Mouse (Mus musculus): ENCODE data around the gene Limd1.
A peak's percentile ranks its signal among the peaks of the same experiment; 100 is the strongest.

The Limd1 gene

GRCm38 (mm10) chr9:123478586-123479195 lies at the start of gene Limd1:
Gene Limd1, plus strand, starts transcription at chr9:123478706.
- DNase-seq, result peak; percentile 70

GRCm38 (mm10) chr9:123429863-123430262 lies 48.6 kb upstream of the Limd1 start:
- no peak for DNase-seq

- no peak for DNase-seq
These were observed 47.5 kb upstream of the Limd1 start for GRCm38 (mm10) chr9:123430973-123431372.

- DNase-seq, result no peak
These were observed 40.3 kb upstream of the Limd1 start for GRCm38 (mm10) chr9:123438223-123438622.

GRCm38 (mm10) chr9:123440230-123441058 lies 38.1 kb upstream of the Limd1 start:
- no peak for DNase-seq

GRCm38 (mm10) chr9:123447101-123447500 lies 31.4 kb upstream of the Limd1 start:
- DNase-seq, result peak; percentile 35

GRCm38 (mm10) chr9:123448594-123448993 lies 29.9 kb upstream of the Limd1 start:
- no peak for DNase-seq

GRCm38 (mm10) chr9:123450174-123450573 lies 28.3 kb upstream of the Limd1 start:
- DNase-seq, result peak; percentile 70

GRCm38 (mm10) chr9:123451772-123452171 lies 26.7 kb upstream of the Limd1 start:
- DNase-seq, result no peak

- peak; percentile 56 for DNase-seq
These were observed 21.6 kb upstream of the Limd1 start for GRCm38 (mm10) chr9:123456634-123457602.

GRCm38 (mm10) chr9:123457603-123458002 lies 20.9 kb upstream of the Limd1 start:
- peak; percentile 43 for DNase-seq

- DNase-seq, result no peak
These were observed 11.3 kb upstream of the Limd1 start for GRCm38 (mm10) chr9:123467141-123467620.

GRCm38 (mm10) chr9:123468406-123469085 lies 10.0 kb upstream of the Limd1 start:
- no peak for DNase-seq

- no peak for DNase-seq
These were observed 9.4 kb upstream of the Limd1 start for GRCm38 (mm10) chr9:123469087-123469486.

- peak; percentile 80 for DNase-seq
These were observed 5.1 kb upstream of the Limd1 start for GRCm38 (mm10) chr9:123473377-123473776.

GRCm38 (mm10) chr9:123475569-123475968 lies 2.9 kb upstream of the Limd1 start:
- no peak for DNase-seq

- DNase-seq, result peak; percentile 51
These were observed 398 bp upstream of the Limd1 start for GRCm38 (mm10) chr9:123478031-123478585.

- DNase-seq, result peak; percentile 44
These were observed 727 bp downstream of the Limd1 start for GRCm38 (mm10) chr9:123479196-123479669.

- DNase-seq, result no peak
These were observed 1.4 kb downstream of the Limd1 start for GRCm38 (mm10) chr9:123479876-123480252.

- peak; percentile 21 for DNase-seq
These were observed 1.9 kb downstream of the Limd1 start for GRCm38 (mm10) chr9:123480253-123480921.

GRCm38 (mm10) chr9:123481136-123481535 lies 2.6 kb downstream of the Limd1 start:
- DNase-seq, result no peak

Data from kidney, adult 9 months (tissue).